Mouse (Mus musculus) MEL (cell line): ENCODE results near the gene Fam184b. TPM values are rescaled to one million over a fixed set of nuclear protein-coding genes. Genes with fewer than 3 reads are reported as not detected.

Experiments used
- DNase-seq: peaks from one replicate; pipeline ENCODE4 v3.0.0; 2011; ENCODE audit warnings: low read depth, low spot score
- H3K27ac ChIP-seq: 2 replicates; pipeline ENCODE4 v1.5.1; 2012; ENCODE audit warnings: low read depth, mild to moderate bottlenecking, control low read depth, low read length, moderate library complexity; ENCODE audit not compliant: control insufficient read depth
- H3K27me3 ChIP-seq, 2 experiments: fragments of 150-350 bp in 1 of 2; sonication (generic) in 1 of 2; 2 replicates each; pipeline ENCODE4 v1.6.1; 2012; ENCODE audit warnings: low read length in 2 of 2, mild to moderate bottlenecking in 2 of 2, improper control_type of control experiment in 1 of 2, moderate library complexity in 1 of 2; ENCODE audit not compliant: insufficient read depth in 2 of 2, control insufficient read depth in 1 of 2
- H3K36me3 ChIP-seq, 2 experiments: 2 replicates each; pipeline ENCODE4 v1.6.1; 2012 to 2014; ENCODE audit warnings: low read length in 2 of 2, improper control_type of control experiment in 1 of 2, inconsistent platforms in 1 of 2, mild to moderate bottlenecking in 1 of 2; ENCODE audit not compliant: insufficient read depth in 2 of 2, control insufficient read depth in 1 of 2
- H3K4me1 ChIP-seq, 2 experiments: fragments of 150-350 bp in 1 of 2; sonication (generic) in 1 of 2; 2 replicates each; pipeline ENCODE4 v1.6.1; 2012; ENCODE audit warnings: low read length in 2 of 2, improper control_type of control experiment in 1 of 2, mild to moderate bottlenecking in 1 of 2; ENCODE audit not compliant: insufficient read depth in 2 of 2, control insufficient read depth in 1 of 2
- H3K4me3 ChIP-seq, 2 experiments: fragments of 150-350 bp in 1 of 2; sonication (generic) in 1 of 2; 2 replicates each; pipeline ENCODE4 v1.5.1; 2012; ENCODE audit warnings: low read depth in 2 of 2, low read length in 2 of 2, mild to moderate bottlenecking in 2 of 2, moderate library complexity in 2 of 2, control low read depth in 1 of 2, improper control_type of control experiment in 1 of 2; ENCODE audit not compliant: control insufficient read depth in 1 of 2, insufficient read depth in 1 of 2
- H3K79me2 ChIP-seq: 2 replicates; pipeline ENCODE4 v1.6.1; 2012; ENCODE audit warnings: mild to moderate bottlenecking, low read length, moderate library complexity; ENCODE audit not compliant: control insufficient read depth, poor library complexity, insufficient read depth
- H3K9ac ChIP-seq: 2 replicates; pipeline ENCODE4 v1.6.1; 2012; ENCODE audit warnings: low read depth, mild to moderate bottlenecking, control low read depth, low read length, moderate library complexity; ENCODE audit not compliant: control insufficient read depth, poor library complexity, severe bottlenecking
- H3K9me3 ChIP-seq: fragments of 150-350 bp; sonication (generic); replicated peaks from 2 replicates; pipeline ENCODE4 v1.6.1; 2012; ENCODE audit warnings: mild to moderate bottlenecking, low read length, improper control_type of control experiment, moderate library complexity; ENCODE audit not compliant: insufficient read depth
- BHLHE40 ChIP-seq: IDR thresholded peaks from 2 replicates; pipeline ENCODE4 v1.6.1; 2012; ENCODE audit warnings: low read depth, mild to moderate bottlenecking, inconsistent platforms, low read length, improper control_type of control experiment, borderline replicate concordance
- CHD1 ChIP-seq: IDR thresholded peaks from 2 replicates; pipeline ENCODE4 v1.6.1; 2012; ENCODE audit warnings: low read depth, mild to moderate bottlenecking, inconsistent platforms, low read length, improper control_type of control experiment
- EP300 ChIP-seq, 2 experiments: IDR thresholded peaks; 2 replicates each; pipeline ENCODE4 v1.6.1; 2011; ENCODE audit warnings: improper control_type of control experiment in 2 of 2, low read length in 2 of 2, low read depth in 1 of 2, mild to moderate bottlenecking in 1 of 2
- GABPA ChIP-seq: IDR thresholded peaks from 2 replicates; pipeline ENCODE4 v1.6.1; 2012; ENCODE audit warnings: low read depth, mild to moderate bottlenecking, inconsistent platforms, low read length, improper control_type of control experiment, moderate library complexity
- GATA1 ChIP-seq: IDR thresholded peaks from 2 replicates; pipeline ENCODE4 v1.6.1; 2011; ENCODE audit warnings: low read depth, low read length, improper control_type of control experiment
- HCFC1 ChIP-seq: IDR thresholded peaks from 2 replicates; pipeline ENCODE4 v1.6.1; 2012; ENCODE audit warnings: low read depth, mild to moderate bottlenecking, inconsistent platforms, low read length, improper control_type of control experiment, moderate library complexity
- JUND ChIP-seq: IDR thresholded peaks from 2 replicates; pipeline ENCODE4 v1.6.1; 2011; ENCODE audit warnings: low read depth, mild to moderate bottlenecking, improper control_type of control experiment, low read length
- KAT2A ChIP-seq: conservative IDR thresholded peaks from 2 replicates; pipeline ENCODE4 v1.6.1; 2012; ENCODE audit warnings: low read depth, low read length, improper control_type of control experiment, inconsistent platforms
- MAFK ChIP-seq: IDR thresholded peaks from 2 replicates; pipeline ENCODE4 v1.6.1; 2011; ENCODE audit warnings: low read depth, mild to moderate bottlenecking, low read length, improper control_type of control experiment, borderline replicate concordance
- MAZ ChIP-seq: IDR thresholded peaks from 2 replicates; pipeline ENCODE4 v1.6.1; 2012; ENCODE audit warnings: low read depth, mild to moderate bottlenecking, inconsistent platforms, low read length, improper control_type of control experiment
- MXI1 ChIP-seq: IDR thresholded peaks from 2 replicates; pipeline ENCODE4 v1.6.1; 2011; ENCODE audit warnings: mild to moderate bottlenecking, low read depth, low read length, improper control_type of control experiment
- MYC ChIP-seq: IDR thresholded peaks from 2 replicates; pipeline ENCODE4 v1.6.1; 2011; ENCODE audit warnings: low read depth, mild to moderate bottlenecking, low read length, improper control_type of control experiment, moderate library complexity
- NELFE ChIP-seq: IDR thresholded peaks from 2 replicates; pipeline ENCODE4 v1.6.1; 2011; ENCODE audit warnings: low read depth, low read length, improper control_type of control experiment
- NRF1 ChIP-seq: IDR thresholded peaks from 2 replicates; pipeline ENCODE4 v1.6.1; 2014; ENCODE audit warnings: low read depth, mild to moderate bottlenecking, inconsistent platforms, low read length, improper control_type of control experiment, moderate library complexity; ENCODE audit not compliant: poor library complexity, insufficient read depth, severe bottlenecking
- POLR2A ChIP-seq, 2 experiments: IDR thresholded peaks; 2 replicates each; pipeline ENCODE4 v1.6.1; 2011 to 2012; ENCODE audit warnings: low read length in 2 of 2, mild to moderate bottlenecking in 2 of 2, control low read depth in 1 of 2, improper control_type of control experiment in 1 of 2, low read depth in 1 of 2, moderate library complexity in 1 of 2; ENCODE audit not compliant: control insufficient read depth in 1 of 2, insufficient read depth in 1 of 2, poor library complexity in 1 of 2
- POLR2AphosphoS2 ChIP-seq: IDR thresholded peaks from 2 replicates; pipeline ENCODE4 v1.6.1; 2011; ENCODE audit warnings: low read length, improper control_type of control experiment
- POLR2AphosphoS5 ChIP-seq: IDR thresholded peaks from 2 replicates; pipeline ENCODE4 v1.6.1; 2012; ENCODE audit warnings: low read depth, borderline replicate concordance, mild to moderate bottlenecking, inconsistent platforms, low read length, moderate library complexity, mixed read lengths
- RAD21 ChIP-seq: IDR thresholded peaks from 2 replicates; pipeline ENCODE4 v1.6.1; 2011; ENCODE audit warnings: mild to moderate bottlenecking, low read depth, low read length, improper control_type of control experiment
- RCOR1 ChIP-seq: IDR thresholded peaks from 2 replicates; pipeline ENCODE4 v1.6.1; 2012; ENCODE audit warnings: low read depth, mild to moderate bottlenecking, inconsistent platforms, low read length, improper control_type of control experiment
- SMC3 ChIP-seq: IDR thresholded peaks from 2 replicates; pipeline ENCODE4 v1.6.1; 2011; ENCODE audit warnings: low read depth, low read length, improper control_type of control experiment
- TAL1 ChIP-seq: IDR thresholded peaks from 2 replicates; pipeline ENCODE4 v1.6.1; 2012; ENCODE audit warnings: mild to moderate bottlenecking, inconsistent platforms, low read length, moderate library complexity, mixed read lengths
- TBP ChIP-seq: IDR thresholded peaks from 2 replicates; pipeline ENCODE4 v1.8.0; 2011; ENCODE audit warnings: low read depth, low read length, improper control_type of control experiment
- UBTF ChIP-seq: IDR thresholded peaks from 2 replicates; pipeline ENCODE4 v1.6.1; 2012; ENCODE audit warnings: low read depth, mild to moderate bottlenecking, inconsistent platforms, low read length, improper control_type of control experiment, moderate library complexity, borderline replicate concordance; ENCODE audit not compliant: insufficient read depth
- ZC3H11A ChIP-seq: IDR thresholded peaks from 2 replicates; pipeline ENCODE4 v1.6.1; 2012; ENCODE audit warnings: low read depth, mild to moderate bottlenecking, inconsistent platforms, low read length, improper control_type of control experiment
- ZKSCAN1 ChIP-seq: IDR thresholded peaks from 2 replicates; pipeline ENCODE4 v1.6.1; 2012; ENCODE audit warnings: low read depth, mild to moderate bottlenecking, inconsistent platforms, low read length, improper control_type of control experiment, moderate library complexity
- ZMIZ1 ChIP-seq: IDR thresholded peaks from 2 replicates; pipeline ENCODE4 v1.6.1; 2012; ENCODE audit warnings: low read depth, mild to moderate bottlenecking, inconsistent platforms, low read length, improper control_type of control experiment, moderate library complexity
- polyA plus RNA-seq, 2 experiments: library from polyadenylated mRNA; stranded (reverse) in 1 of 2; unstranded in 1 of 2; fragments of >175 nt in 1 of 2; fragments of >200 nt in 1 of 2; gene quantifications; 2 replicates each; pipeline versions ENCODE4 v1.2.1 to v1.2.4; 2012; ENCODE audit warnings: low replicate concordance in 2 of 2, low read depth in 1 of 2; ENCODE audit not compliant: insufficient read length in 2 of 2, insufficient read depth in 1 of 2, missing spikeins in 1 of 2
- total RNA-seq: library from RNA; depleted of rRNA; stranded (reverse); fragments of 300-350 nt; gene quantifications from 2 replicates; pipeline ENCODE4 v1.2.3, GENCODE M21; 2012

Gene Fam184b
- total and polyA plus RNA-seq, 3 experiments: under 0.01 to 0.06 TPM; not detected in 1

DNA sequence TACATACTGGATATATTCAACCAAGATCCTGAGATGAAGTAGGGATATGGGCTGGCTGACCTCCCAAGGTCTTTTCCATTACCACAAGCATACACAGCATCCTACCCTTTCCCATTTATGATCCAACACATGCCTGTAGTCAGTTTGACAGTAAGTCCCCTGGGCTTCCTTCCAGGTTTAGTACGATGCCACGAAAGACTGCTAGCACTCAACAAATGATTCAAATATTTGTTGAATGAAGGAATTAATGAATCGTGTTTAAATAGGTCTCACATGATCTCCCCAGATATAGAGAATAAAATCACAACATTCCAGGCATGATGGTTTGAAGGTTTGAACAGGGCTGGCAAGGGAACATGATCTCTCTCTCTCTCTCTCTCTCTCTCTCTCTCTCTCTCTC, 1.0 kb downstream of the Fam184b start:
- Histone ChIP-seq H3K36me3 (no peaks in the 10 kb centered on the region), H3K79me2 (no peaks in the 10 kb centered on the region), H3K9ac (no peak overlapping the region), H3K4me1 (no peaks in the 10 kb centered on the region), H3K9me3 (no peaks in the 10 kb centered on the region), H3K4me3 (no peak overlapping the region), H3K27ac (no peak overlapping the region), H3K27me3 (peaks cover 1 to 3% of the 10 kb centered on the region in 2 experiments; a peak in 2 of 4 replicates)
- TF ChIP-seq TAL1: no peak
- no peak for TF ChIP-seq MXI1
- no peak for TF ChIP-seq ZKSCAN1
- TF ChIP-seq POLR2AphosphoS5: no peak
- TF ChIP-seq ZMIZ1: no peak
- no peak for TF ChIP-seq ZC3H11A
- TF ChIP-seq UBTF: no peak
- TF ChIP-seq BHLHE40: no peak
- TF ChIP-seq CHD1: no peak
- no peak for TF ChIP-seq SMC3
- no peak for DNase-seq

DNA sequence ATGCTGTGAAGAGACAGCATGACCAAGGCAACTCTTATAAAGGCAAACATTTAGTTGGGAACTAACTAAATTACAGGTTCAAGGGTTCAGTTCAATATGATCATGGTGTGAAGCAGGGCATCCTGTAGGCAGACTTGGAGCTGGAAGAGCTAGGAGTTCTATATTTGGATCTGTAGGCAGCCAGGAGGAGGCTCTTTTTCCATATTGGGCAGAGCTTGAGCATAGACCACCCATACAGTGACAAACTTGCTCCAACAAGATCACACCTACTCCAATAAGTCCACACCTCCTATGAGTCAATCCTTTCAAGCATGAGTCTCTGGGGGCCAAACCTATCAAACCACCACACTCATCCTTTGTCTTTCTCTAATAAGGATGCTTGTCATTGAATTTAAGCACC, 9.9 kb downstream of the Fam184b start:
- no peak for TF ChIP-seq JUND
- no peak for TF ChIP-seq ZMIZ1
- H3K4me1 ChIP-seq: no peaks in the 10 kb centered on the region

DNA sequence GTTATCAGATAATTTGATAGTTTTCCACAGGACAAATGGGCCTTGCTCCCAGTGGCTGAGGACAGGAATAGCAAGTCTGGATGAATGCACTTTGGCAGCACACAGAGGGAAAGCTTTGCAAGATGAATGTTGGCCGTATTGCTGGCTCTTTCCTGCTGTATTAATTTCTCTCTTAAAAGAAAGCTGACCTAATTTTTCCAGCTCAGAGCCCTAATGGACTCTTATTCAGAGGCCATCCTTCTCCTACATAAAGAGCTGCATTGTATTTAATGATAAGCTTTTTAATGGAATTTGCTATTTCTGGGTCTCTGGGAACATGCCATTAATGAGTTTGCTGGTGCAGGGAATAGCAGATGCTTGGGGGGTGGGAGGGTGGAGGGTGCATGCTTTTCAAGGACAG, 11.6 kb downstream of the Fam184b start:
- H3K4me1 ChIP-seq: no peaks in the 10 kb centered on the region
- H3K9me3 ChIP-seq: no peaks in the 10 kb centered on the region
- H3K36me3 ChIP-seq: no peaks in the 10 kb centered on the region; a peak in 1 of 4 replicates
- no peak overlapping the region for H3K9ac ChIP-seq
- DNase-seq: no peak
- no peak overlapping the region for H3K4me3 ChIP-seq
- peaks cover 0 to 2% of the 10 kb centered on the region in 2 experiments; a peak in 2 of 4 replicates for H3K27me3 ChIP-seq
- no peaks in the 10 kb centered on the region for H3K79me2 ChIP-seq
- H3K27ac ChIP-seq: no peak overlapping the region
- no peak for TF ChIP-seq POLR2A (IDR thresholded peaks at IDR 0.05; ENCODE audit: control insufficient read depth in 1 of 2, insufficient read depth in 1 of 2, low read depth in 1 of 2, low read length in 2 of 2, poor library complexity in 1 of 2)
- TF ChIP-seq EP300 (IDR thresholded peaks at IDR 0.05; ENCODE audit: low read depth in 1 of 2, low read length in 2 of 2): no peak
- TF ChIP-seq GABPA: no peak
- no peak for TF ChIP-seq RCOR1
- TF ChIP-seq NELFE: no peak
- TF ChIP-seq RAD21: no peak
- no peak for TF ChIP-seq HCFC1
- TF ChIP-seq GATA1: no peak
- no peak for TF ChIP-seq NRF1
- no peak for TF ChIP-seq POLR2AphosphoS5
- TF ChIP-seq POLR2AphosphoS2: no peak
- TF ChIP-seq ZKSCAN1: no peak
- TF ChIP-seq KAT2A: no peak
- TF ChIP-seq MYC: no peak
- no peak for TF ChIP-seq MAZ
- no peak for TF ChIP-seq JUND
- TF ChIP-seq MAFK: no peak
- TF ChIP-seq TBP: no peak
- TF ChIP-seq TAL1: no peak

More for the DNA sequence above, 9.9 kb downstream of the Fam184b start:
- H3K79me2 ChIP-seq: no peaks in the 10 kb centered on the region
- no peak overlapping the region for H3K27ac ChIP-seq
- no peaks in the 10 kb centered on the region for H3K9me3 ChIP-seq
- no peak for DNase-seq
- H3K9ac ChIP-seq: no peak overlapping the region
- H3K4me3 ChIP-seq: no peak overlapping the region
- no peaks in the 10 kb centered on the region; a peak in 1 of 4 replicates for H3K36me3 ChIP-seq
- peaks cover 0 to 2% of the 10 kb centered on the region in 2 experiments; a peak in 2 of 4 replicates for H3K27me3 ChIP-seq
